Mouse (Mus musculus) ES-Bruce4 (cell line): ENCODE data around the gene Fitm1.

Source experiments
- CTCF ChIP-seq: IDR thresholded peaks from one replicate; pipeline ENCODE4 v1.8.1; 2011; ENCODE audit warnings: low read depth, low read length
- POLR2A ChIP-seq: IDR thresholded peaks from one replicate; pipeline ENCODE4 v1.8.1; 2011; ENCODE audit warnings: low read length; ENCODE audit not compliant: insufficient read depth

DNA sequence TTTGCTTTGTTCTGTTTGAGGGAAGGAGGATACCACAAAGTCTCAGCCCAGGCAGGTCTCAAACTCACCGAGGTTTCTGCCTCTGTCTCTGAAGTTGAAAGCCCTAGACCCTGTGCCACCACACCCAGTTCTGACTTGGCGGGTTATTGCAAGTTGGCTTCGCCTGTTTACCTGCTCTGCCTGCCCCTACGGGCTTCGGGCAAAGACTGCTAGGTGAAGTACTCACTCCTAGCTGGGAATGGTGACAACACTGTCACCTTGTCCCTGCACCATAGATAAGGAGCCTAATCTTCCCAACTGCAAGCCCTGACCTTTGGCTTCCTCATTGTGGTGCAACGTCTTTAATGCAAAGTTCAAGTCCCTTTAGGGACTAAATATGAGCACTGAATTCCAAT is 10.1 kb downstream of the Fitm1 start:
- no peak for TF ChIP-seq POLR2A
- TF ChIP-seq CTCF = no peak
